Mouse (Mus musculus) MEL (cell line): ENCODE measurements at regions not wholly inside any gene's neighbourhood (a gene's known extent, or its start where the extent isn't known, plus 50 kb on each side); places are given as distances from the start of the nearest gene placed in this dataset.

Experiments
- DNase-seq: peaks from one replicate; pipeline ENCODE4 v3.0.0; 2011; ENCODE audit warnings: low read depth, low spot score
- H3K27ac ChIP-seq: 2 replicates; pipeline ENCODE4 v1.5.1; 2012; ENCODE audit warnings: low read depth, mild to moderate bottlenecking, control low read depth, low read length, moderate library complexity; ENCODE audit not compliant: control insufficient read depth
- H3K27me3 ChIP-seq, 2 experiments: fragments of 150-350 bp in 1 of 2; sonication (generic) in 1 of 2; 2 replicates each; pipeline ENCODE4 v1.6.1; 2012; ENCODE audit warnings: low read length in 2 of 2, mild to moderate bottlenecking in 2 of 2, improper control_type of control experiment in 1 of 2, moderate library complexity in 1 of 2; ENCODE audit not compliant: insufficient read depth in 2 of 2, control insufficient read depth in 1 of 2
- H3K36me3 ChIP-seq, 2 experiments: 2 replicates each; pipeline ENCODE4 v1.6.1; 2012 to 2014; ENCODE audit warnings: low read length in 2 of 2, improper control_type of control experiment in 1 of 2, inconsistent platforms in 1 of 2, mild to moderate bottlenecking in 1 of 2; ENCODE audit not compliant: insufficient read depth in 2 of 2, control insufficient read depth in 1 of 2
- H3K4me1 ChIP-seq, 2 experiments: fragments of 150-350 bp in 1 of 2; sonication (generic) in 1 of 2; 2 replicates each; pipeline ENCODE4 v1.6.1; 2012; ENCODE audit warnings: low read length in 2 of 2, improper control_type of control experiment in 1 of 2, mild to moderate bottlenecking in 1 of 2; ENCODE audit not compliant: insufficient read depth in 2 of 2, control insufficient read depth in 1 of 2
- H3K4me3 ChIP-seq, 2 experiments: fragments of 150-350 bp in 1 of 2; sonication (generic) in 1 of 2; 2 replicates each; pipeline ENCODE4 v1.5.1; 2012; ENCODE audit warnings: low read depth in 2 of 2, low read length in 2 of 2, mild to moderate bottlenecking in 2 of 2, moderate library complexity in 2 of 2, control low read depth in 1 of 2, improper control_type of control experiment in 1 of 2; ENCODE audit not compliant: control insufficient read depth in 1 of 2, insufficient read depth in 1 of 2
- H3K79me2 ChIP-seq: 2 replicates; pipeline ENCODE4 v1.6.1; 2012; ENCODE audit warnings: mild to moderate bottlenecking, low read length, moderate library complexity; ENCODE audit not compliant: control insufficient read depth, poor library complexity, insufficient read depth
- H3K9ac ChIP-seq: 2 replicates; pipeline ENCODE4 v1.6.1; 2012; ENCODE audit warnings: low read depth, mild to moderate bottlenecking, control low read depth, low read length, moderate library complexity; ENCODE audit not compliant: control insufficient read depth, poor library complexity, severe bottlenecking
- H3K9me3 ChIP-seq: fragments of 150-350 bp; sonication (generic); replicated peaks from 2 replicates; pipeline ENCODE4 v1.6.1; 2012; ENCODE audit warnings: mild to moderate bottlenecking, low read length, improper control_type of control experiment, moderate library complexity; ENCODE audit not compliant: insufficient read depth
- BHLHE40 ChIP-seq: IDR thresholded peaks from 2 replicates; pipeline ENCODE4 v1.6.1; 2012; ENCODE audit warnings: low read depth, mild to moderate bottlenecking, inconsistent platforms, low read length, improper control_type of control experiment, borderline replicate concordance
- CHD1 ChIP-seq: IDR thresholded peaks from 2 replicates; pipeline ENCODE4 v1.6.1; 2012; ENCODE audit warnings: low read depth, mild to moderate bottlenecking, inconsistent platforms, low read length, improper control_type of control experiment
- EP300 ChIP-seq, 2 experiments: IDR thresholded peaks; 2 replicates each; pipeline ENCODE4 v1.6.1; 2011; ENCODE audit warnings: improper control_type of control experiment in 2 of 2, low read length in 2 of 2, low read depth in 1 of 2, mild to moderate bottlenecking in 1 of 2
- GABPA ChIP-seq: IDR thresholded peaks from 2 replicates; pipeline ENCODE4 v1.6.1; 2012; ENCODE audit warnings: low read depth, mild to moderate bottlenecking, inconsistent platforms, low read length, improper control_type of control experiment, moderate library complexity
- HCFC1 ChIP-seq: IDR thresholded peaks from 2 replicates; pipeline ENCODE4 v1.6.1; 2012; ENCODE audit warnings: low read depth, mild to moderate bottlenecking, inconsistent platforms, low read length, improper control_type of control experiment, moderate library complexity
- JUND ChIP-seq: IDR thresholded peaks from 2 replicates; pipeline ENCODE4 v1.6.1; 2011; ENCODE audit warnings: low read depth, mild to moderate bottlenecking, improper control_type of control experiment, low read length
- KAT2A ChIP-seq: conservative IDR thresholded peaks from 2 replicates; pipeline ENCODE4 v1.6.1; 2012; ENCODE audit warnings: low read depth, low read length, improper control_type of control experiment, inconsistent platforms
- MAX ChIP-seq: IDR thresholded peaks from 2 replicates; pipeline ENCODE4 v1.6.1; 2011; ENCODE audit warnings: low read length, improper control_type of control experiment
- MAZ ChIP-seq: IDR thresholded peaks from 2 replicates; pipeline ENCODE4 v1.6.1; 2012; ENCODE audit warnings: low read depth, mild to moderate bottlenecking, inconsistent platforms, low read length, improper control_type of control experiment
- MEF2A ChIP-seq: IDR thresholded peaks from 2 replicates; pipeline ENCODE4 v1.6.1; 2014; ENCODE audit warnings: low read depth, mild to moderate bottlenecking, inconsistent platforms, low read length, improper control_type of control experiment; ENCODE audit not compliant: poor library complexity, insufficient replicate concordance, severe bottlenecking; ENCODE audit errors: extremely low read depth
- MYB ChIP-seq: IDR thresholded peaks from 2 replicates; pipeline ENCODE4 v1.6.1; 2011; ENCODE audit warnings: mild to moderate bottlenecking, low read depth, low read length, improper control_type of control experiment
- MYC ChIP-seq: IDR thresholded peaks from 2 replicates; pipeline ENCODE4 v1.6.1; 2011; ENCODE audit warnings: low read depth, mild to moderate bottlenecking, low read length, improper control_type of control experiment, moderate library complexity
- NRF1 ChIP-seq: IDR thresholded peaks from 2 replicates; pipeline ENCODE4 v1.6.1; 2014; ENCODE audit warnings: low read depth, mild to moderate bottlenecking, inconsistent platforms, low read length, improper control_type of control experiment, moderate library complexity; ENCODE audit not compliant: poor library complexity, insufficient read depth, severe bottlenecking
- POLR2A ChIP-seq, 2 experiments: IDR thresholded peaks; 2 replicates each; pipeline ENCODE4 v1.6.1; 2011 to 2012; ENCODE audit warnings: low read length in 2 of 2, mild to moderate bottlenecking in 2 of 2, control low read depth in 1 of 2, improper control_type of control experiment in 1 of 2, low read depth in 1 of 2, moderate library complexity in 1 of 2; ENCODE audit not compliant: control insufficient read depth in 1 of 2, insufficient read depth in 1 of 2, poor library complexity in 1 of 2
- POLR2AphosphoS2 ChIP-seq: IDR thresholded peaks from 2 replicates; pipeline ENCODE4 v1.6.1; 2011; ENCODE audit warnings: low read length, improper control_type of control experiment
- RAD21 ChIP-seq: IDR thresholded peaks from 2 replicates; pipeline ENCODE4 v1.6.1; 2011; ENCODE audit warnings: mild to moderate bottlenecking, low read depth, low read length, improper control_type of control experiment
- SIN3A ChIP-seq: IDR thresholded peaks from 2 replicates; pipeline ENCODE4 v1.6.1; 2012; ENCODE audit warnings: low read length, improper control_type of control experiment, inconsistent platforms
- SMC3 ChIP-seq: IDR thresholded peaks from 2 replicates; pipeline ENCODE4 v1.6.1; 2011; ENCODE audit warnings: low read depth, low read length, improper control_type of control experiment
- TAL1 ChIP-seq: IDR thresholded peaks from 2 replicates; pipeline ENCODE4 v1.6.1; 2012; ENCODE audit warnings: mild to moderate bottlenecking, inconsistent platforms, low read length, moderate library complexity, mixed read lengths
- TBP ChIP-seq: IDR thresholded peaks from 2 replicates; pipeline ENCODE4 v1.8.0; 2011; ENCODE audit warnings: low read depth, low read length, improper control_type of control experiment
- USF2 ChIP-seq, 2 experiments: IDR thresholded peaks; 2 replicates each; pipeline ENCODE4 v1.6.1; 2011 to 2012; ENCODE audit warnings: improper control_type of control experiment in 2 of 2, low read length in 2 of 2, borderline replicate concordance in 1 of 2, inconsistent platforms in 1 of 2, low read depth in 1 of 2, mild to moderate bottlenecking in 1 of 2; ENCODE audit not compliant: insufficient read depth in 1 of 2
- ZC3H11A ChIP-seq: IDR thresholded peaks from 2 replicates; pipeline ENCODE4 v1.6.1; 2012; ENCODE audit warnings: low read depth, mild to moderate bottlenecking, inconsistent platforms, low read length, improper control_type of control experiment
- ZKSCAN1 ChIP-seq: IDR thresholded peaks from 2 replicates; pipeline ENCODE4 v1.6.1; 2012; ENCODE audit warnings: low read depth, mild to moderate bottlenecking, inconsistent platforms, low read length, improper control_type of control experiment, moderate library complexity
- ZNF384 ChIP-seq: IDR thresholded peaks from 2 replicates; pipeline ENCODE4 v1.6.1; 2012; ENCODE audit warnings: low read depth, mild to moderate bottlenecking, inconsistent platforms, low read length, improper control_type of control experiment

DNA sequence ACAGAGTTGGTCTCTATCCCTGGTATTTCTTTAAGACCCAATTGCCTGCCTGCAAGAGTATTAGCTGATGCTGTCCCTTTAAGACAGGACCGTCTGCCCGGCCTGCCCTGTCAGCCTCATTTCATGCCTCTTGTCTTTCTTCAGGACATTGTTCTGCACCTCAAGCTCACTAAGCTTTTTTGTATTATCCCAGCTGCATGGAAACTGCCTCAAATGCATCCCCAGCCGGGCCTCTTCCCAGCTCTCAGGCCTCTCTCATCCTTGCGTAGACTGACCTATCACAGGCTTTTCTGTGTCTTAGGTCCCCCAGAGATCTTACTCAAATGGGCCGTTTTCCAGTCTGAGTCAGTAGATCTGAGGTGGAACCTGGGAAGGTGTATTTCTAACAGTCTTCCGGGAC, 316.2 kb downstream of the Sox2 start:
- Histone ChIP-seq H3K9ac (no peak overlapping the region), H3K4me1 (no peaks in the 10 kb centered on the region), H3K36me3 (no peaks in the 10 kb centered on the region), H3K79me2 (no peaks in the 10 kb centered on the region), H3K4me3 (no peak overlapping the region), H3K27me3 (no peaks in the 10 kb centered on the region), H3K27ac (no peak overlapping the region), H3K9me3 (no peaks in the 10 kb centered on the region)
- TF ChIP-seq EP300 (IDR thresholded peaks at IDR 0.05; ENCODE audit: low read depth in 1 of 2, low read length in 2 of 2) (no peak), CHD1 (no peak), JUND (no peak), POLR2AphosphoS2 (no peak), MEF2A (no peak), GABPA (no peak), MYB (no peak), POLR2A (IDR thresholded peaks at IDR 0.05; ENCODE audit: control insufficient read depth in 1 of 2, insufficient read depth in 1 of 2, low read depth in 1 of 2, low read length in 2 of 2, poor library complexity in 1 of 2) (no peak), KAT2A (no peak), USF2 (IDR thresholded peaks at IDR 0.05; ENCODE audit: borderline replicate concordance in 1 of 2, insufficient read depth in 1 of 2, low read depth in 1 of 2, low read length in 2 of 2) (no peak), HCFC1 (no peak), SIN3A (no peak), MYC (no peak), ZKSCAN1 (no peak), ZC3H11A (no peak), TAL1 (no peak)
- DNase-seq, result no peak

GRCm38 (mm10) chr3:34967911-34968310, 317.7 kb downstream of the Sox2 start:
- Histone ChIP-seq H3K9me3 (no peaks in the 10 kb centered on the region), H3K36me3 (no peaks in the 10 kb centered on the region)

GRCm38 (mm10) chr3:34971536-34971935, 321.3 kb downstream of the Sox2 start:
- DNase-seq, result no peak
- H3K36me3 ChIP-seq, result no peaks in the 10 kb centered on the region

More at GRCm38 (mm10) chr3:34967911-34968310, 317.7 kb downstream of the Sox2 start:
- H3K4me3 ChIP-seq, result no peak overlapping the region
- TF ChIP-seq RAD21 (no peak), NRF1 (no peak)
- no peak overlapping the region for H3K9ac ChIP-seq
- H3K79me2 ChIP-seq, result no peaks in the 10 kb centered on the region
- H3K27ac ChIP-seq, result no peak overlapping the region
- H3K4me1 ChIP-seq, result no peaks in the 10 kb centered on the region
- DNase-seq, result no peak
- no peaks in the 10 kb centered on the region for H3K27me3 ChIP-seq

More at GRCm38 (mm10) chr3:34971536-34971935, 321.3 kb downstream of the Sox2 start:
- no peak overlapping the region for H3K9ac ChIP-seq
- no peaks in the 10 kb centered on the region for H3K4me1 ChIP-seq
- no peaks in the 10 kb centered on the region for H3K9me3 ChIP-seq
- no peak overlapping the region for H3K27ac ChIP-seq
- TF ChIP-seq SMC3 (no peak), KAT2A (no peak), TAL1 (no peak), MYB (no peak), POLR2A (IDR thresholded peaks at IDR 0.05; ENCODE audit: control insufficient read depth in 1 of 2, insufficient read depth in 1 of 2, low read depth in 1 of 2, low read length in 2 of 2, poor library complexity in 1 of 2) (no peak), ZNF384 (no peak), MAZ (no peak), BHLHE40 (no peak), POLR2AphosphoS2 (no peak), TBP (no peak), MAX (no peak), ZC3H11A (no peak)
- TF ChIP-seq, all 39 proteins: peak for 0
- Histone ChIP-seq H3K27me3 (no peaks in the 10 kb centered on the region), H3K4me3 (no peak overlapping the region), H3K79me2 (no peaks in the 10 kb centered on the region)
